Mouse (Mus musculus) heart, embryonic 13.5 days (tissue): ENCODE results near the gene Golm1. TPM values are rescaled to one million over a fixed set of nuclear protein-coding genes. Genes with fewer than 3 reads are reported as not detected.
A peak's percentile ranks its signal among the peaks of the same experiment; 100 is the strongest.
"Not testable (repeated sequence)": the region's sequence is repeated elsewhere in the genome, so short reads cannot be mapped to it uniquely, and the experiment has no call there.

Source experiments
- ATAC-seq: fragments of 200-750 bp; cut with Nextera tagmentation; 2 replicates; pipeline ENCODE4 v1.8.0; 2017; ENCODE audit warnings: moderate TSS enrichment; ENCODE audit not compliant: insufficient number of reproducible peaks, low FRiP score, low TSS enrichment; ENCODE audit errors: extremely low read depth
- H3K27ac ChIP-seq: fragments of 300-500 bp; sonication (generic); replicated peaks from 2 replicates; pipeline ENCODE4 v1.5.1; 2015; ENCODE audit warnings: moderate library complexity, mild to moderate bottlenecking, inconsistent platforms
- H3K27me3 ChIP-seq: fragments of 300-500 bp; sonication (generic); replicated peaks from 2 replicates; pipeline ENCODE4 v1.6.1; 2015; ENCODE audit warnings: mild to moderate bottlenecking, inconsistent platforms
- H3K36me3 ChIP-seq: fragments of 300-500 bp; sonication (generic); 2 replicates; pipeline ENCODE4 v1.6.1; 2015; ENCODE audit warnings: mild to moderate bottlenecking, inconsistent platforms
- H3K4me1 ChIP-seq: fragments of 300-500 bp; sonication (generic); 2 replicates; pipeline ENCODE4 v1.6.1; 2015; ENCODE audit warnings: inconsistent platforms
- H3K4me2 ChIP-seq: fragments of 300-500 bp; sonication (generic); 2 replicates; pipeline ENCODE4 v1.6.1; 2015; ENCODE audit warnings: inconsistent platforms, mild to moderate bottlenecking, moderate library complexity
- H3K4me3 ChIP-seq: fragments of 300-500 bp; sonication (generic); 2 replicates; pipeline ENCODE4 v1.5.1; 2015; ENCODE audit warnings: moderate library complexity, mild to moderate bottlenecking, inconsistent platforms
- H3K9ac ChIP-seq: fragments of 300-500 bp; sonication (generic); 2 replicates; pipeline ENCODE4 v1.6.1; 2015; ENCODE audit warnings: inconsistent platforms, mild to moderate bottlenecking, moderate library complexity
- H3K9me3 ChIP-seq: fragments of 300-500 bp; sonication (generic); 2 replicates; pipeline ENCODE4 v1.6.1; 2016; ENCODE audit warnings: inconsistent platforms
- WGBS: fragments of 180-500 bp; shearing (Covaris S2); methylation state at CpG from one replicate; pipeline ENCODE4 v1.1.7; 2015; ENCODE audit warnings: mixed read lengths; 5-methylcytosine and 5-hydroxymethylcytosine counted together
- polyA plus RNA-seq: library from polyadenylated mRNA; unstranded; fragments of >200 nt; fragmentation: Nextera tagmentation; extraction: Ambion mirVana; gene quantifications from 2 replicates; pipeline ENCODE4 v1.2.1, GENCODE M21; 2015

The Golm1 gene
- polyA plus RNA-seq, 1 experiment from 2014 or later: 51.3 TPM

- 53% methylated on average over 6 of the region's 6 CpGs for WGBS
- no peak overlapping the region for H3K27ac ChIP-seq
- no peak overlapping the region for H3K4me3 ChIP-seq
- no peak overlapping the region for H3K4me2 ChIP-seq
- no peaks in the 10 kb centered on the region for H3K9me3 ChIP-seq
- no peaks in the 10 kb centered on the region for H3K27me3 ChIP-seq
- no peak for ATAC-seq
- H3K4me1 ChIP-seq: no peaks in the 10 kb centered on the region
- H3K9ac ChIP-seq: no peak overlapping the region
- peaks cover 84% of the 10 kb centered on the region for H3K36me3 ChIP-seq
Measured at GRCm38 (mm10) chr13:59618463-59618862, 57.1 kb downstream of the Golm1 start.

DNA sequence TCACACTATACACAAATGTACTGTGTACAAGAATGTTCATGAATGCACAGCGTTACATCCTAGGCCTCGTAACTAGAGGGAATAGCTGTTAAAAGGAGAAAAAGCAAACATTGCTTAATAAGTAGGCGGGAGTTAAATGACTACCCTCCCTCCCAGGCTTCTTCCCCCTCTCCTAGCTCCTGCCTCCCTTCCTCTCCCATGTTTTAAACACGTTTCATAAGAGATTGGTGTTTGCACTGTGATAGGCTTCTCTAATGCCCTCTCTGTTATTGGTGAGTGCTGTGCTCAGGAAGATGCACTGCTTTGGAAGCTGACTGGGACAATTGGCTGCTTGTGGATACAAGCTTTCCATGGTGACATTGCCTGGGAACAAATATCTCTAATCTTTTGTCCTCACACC lies 60.1 kb downstream of the Golm1 start:
- WGBS: 82% methylated on average over 4 of the region's 4 CpGs
- Histone ChIP-seq H3K27ac (no peak overlapping the region), H3K27me3 (no peaks in the 10 kb centered on the region), H3K9ac (no peak overlapping the region), H3K9me3 (no peaks in the 10 kb centered on the region), H3K4me1 (peaks cover 5% of the 10 kb centered on the region), H3K36me3 (peaks cover 83% of the 10 kb centered on the region), H3K4me2 (no peak overlapping the region), H3K4me3 (no peak overlapping the region)
- no peak for ATAC-seq

GRCm38 (mm10) chr13:59615152-59615551 lies 60.5 kb downstream of the Golm1 start:
- no peak overlapping the region for H3K4me2 ChIP-seq
- H3K9ac ChIP-seq: no peak overlapping the region
- WGBS: 90% methylated on average over 4 of the region's 4 CpGs
- ATAC-seq: no peak
- no peaks in the 10 kb centered on the region for H3K27me3 ChIP-seq
- H3K36me3 ChIP-seq: peaks cover 82% of the 10 kb centered on the region
- peaks cover 9% of the 10 kb centered on the region for H3K4me1 ChIP-seq
- H3K4me3 ChIP-seq: no peak overlapping the region
- H3K9me3 ChIP-seq: no peaks in the 10 kb centered on the region
- H3K27ac ChIP-seq: no peak overlapping the region

- no peak overlapping the region for H3K9ac ChIP-seq
- H3K9me3 ChIP-seq: no peaks in the 10 kb centered on the region
- no peak overlapping the region for H3K4me3 ChIP-seq
- H3K36me3 ChIP-seq: peaks cover 82% of the 10 kb centered on the region
- H3K4me2 ChIP-seq: no peak overlapping the region
- H3K4me1 ChIP-seq: peaks cover 15% of the 10 kb centered on the region
- ATAC-seq: no peak
- H3K27me3 ChIP-seq: no peaks in the 10 kb centered on the region
- 63% methylated on average over 4 of the region's 4 CpGs for WGBS
- H3K27ac ChIP-seq: no peak overlapping the region
Measured at GRCm38 (mm10) chr13:59613868-59614267, 61.7 kb downstream of the Golm1 start.

- H3K36me3 ChIP-seq: peaks cover 93% of the 10 kb centered on the region
- H3K4me1 ChIP-seq: peaks cover 15% of the 10 kb centered on the region
- no peaks in the 10 kb centered on the region for H3K27me3 ChIP-seq
- no peak overlapping the region for H3K4me3 ChIP-seq
- no peak for ATAC-seq
- WGBS: 73% methylated on average over 2 of the region's 2 CpGs
- H3K4me2 ChIP-seq: no peak overlapping the region
- H3K27ac ChIP-seq: peak overlapping the region; percentile 88
- H3K9ac ChIP-seq: peak overlapping the region; percentile 45; the same call in 1 of the 2 replicates
- H3K9me3 ChIP-seq: no peaks in the 10 kb centered on the region
Measured at GRCm38 (mm10) chr13:59610437-59610836, 65.2 kb downstream of the Golm1 start.

DNA sequence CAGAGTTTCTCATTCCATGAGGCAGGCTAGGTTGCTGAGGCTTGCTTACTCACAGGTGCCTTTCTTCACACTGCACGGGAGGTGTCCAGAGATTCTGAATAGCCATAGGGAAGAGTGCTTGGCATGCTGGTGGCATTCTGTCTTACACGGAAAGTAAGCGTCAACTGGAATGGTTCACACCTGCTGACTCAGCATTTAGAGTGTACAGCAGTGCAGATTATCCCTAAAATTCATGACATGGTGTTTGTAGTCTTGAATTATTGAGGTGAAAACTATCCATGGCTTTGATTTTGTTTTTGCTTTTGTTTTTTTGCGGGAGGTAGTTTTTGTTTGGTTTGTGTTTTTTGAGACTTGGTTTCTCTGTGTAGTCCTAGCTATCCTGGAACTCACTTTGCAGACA lies 65.7 kb downstream of the Golm1 start:
- Histone ChIP-seq H3K27me3 (no peaks in the 10 kb centered on the region), H3K4me3 (no peak overlapping the region), H3K36me3 (peaks cover 93% of the 10 kb centered on the region), H3K27ac (peak overlapping the region; percentile 88), H3K4me1 (peaks cover 15% of the 10 kb centered on the region), H3K9me3 (no peaks in the 10 kb centered on the region), H3K9ac (no peak overlapping the region), H3K4me2 (no peak overlapping the region)
- whole genome bisulfite sequencing: 86% methylated on average over 4 of the region's 4 CpGs
- ATAC-seq: no peak

GRCm38 (mm10) chr13:59605221-59605922 lies 70.2 kb downstream of the Golm1 start:
- H3K36me3 ChIP-seq: peaks cover 95% of the 10 kb centered on the region
- no peak overlapping the region for H3K27ac ChIP-seq
- no peak overlapping the region for H3K4me2 ChIP-seq
- no peak for ATAC-seq
- H3K9me3 ChIP-seq: no peaks in the 10 kb centered on the region
- H3K27me3 ChIP-seq: no peaks in the 10 kb centered on the region
- no peak overlapping the region for H3K9ac ChIP-seq
- no peak overlapping the region for H3K4me3 ChIP-seq
- H3K4me1 ChIP-seq: peaks cover 8% of the 10 kb centered on the region
- 78% methylated on average over 10 of the region's 10 CpGs for WGBS

- 0 out of 2 replicates have a peak, but pooled peaks cover under 1% of the 10 kb centered on the region for H3K4me1 ChIP-seq
- no peak overlapping the region for H3K4me2 ChIP-seq
- H3K27ac ChIP-seq: no peak overlapping the region
- no peak for ATAC-seq
- H3K9me3 ChIP-seq: no peaks in the 10 kb centered on the region
- H3K36me3 ChIP-seq: peaks cover 97% of the 10 kb centered on the region
- no peak overlapping the region for H3K9ac ChIP-seq
- no peak overlapping the region for H3K4me3 ChIP-seq
- 91% methylated on average over 1 of the region's 1 CpGs for WGBS
- no peaks in the 10 kb centered on the region for H3K27me3 ChIP-seq
Measured at GRCm38 (mm10) chr13:59604511-59604910, 71.1 kb downstream of the Golm1 start.

DNA sequence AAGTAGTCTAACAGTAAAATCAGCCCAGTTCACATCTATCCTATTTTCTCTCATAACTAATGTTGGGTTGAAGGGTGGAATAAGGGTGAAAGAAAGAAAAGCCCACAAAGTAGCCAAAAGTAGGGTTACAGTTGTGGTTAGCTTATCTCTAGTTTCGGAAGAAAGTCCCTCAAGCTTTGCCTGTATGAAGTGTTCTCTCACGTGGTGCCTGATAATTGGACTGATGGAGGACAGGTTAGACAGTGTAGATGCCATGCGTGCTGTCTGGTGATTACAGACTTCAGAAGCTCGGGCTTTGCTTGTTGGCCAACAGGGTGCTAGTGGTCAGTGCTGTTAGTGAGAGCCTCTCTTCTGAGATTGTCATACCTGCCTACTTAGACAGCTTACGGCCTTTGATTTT lies 72.5 kb downstream of the Golm1 start:
- H3K27ac ChIP-seq: no peak overlapping the region
- 84% methylated on average over 5 of the region's 5 CpGs for WGBS
- peaks cover 94% of the 10 kb centered on the region for H3K36me3 ChIP-seq
- no peaks in the 10 kb centered on the region for H3K27me3 ChIP-seq
- no peak for ATAC-seq
- no peaks in the 10 kb centered on the region for H3K4me1 ChIP-seq
- H3K4me2 ChIP-seq: no peak overlapping the region
- no peaks in the 10 kb centered on the region for H3K9me3 ChIP-seq
- no peak overlapping the region for H3K9ac ChIP-seq
- H3K4me3 ChIP-seq: no peak overlapping the region

DNA sequence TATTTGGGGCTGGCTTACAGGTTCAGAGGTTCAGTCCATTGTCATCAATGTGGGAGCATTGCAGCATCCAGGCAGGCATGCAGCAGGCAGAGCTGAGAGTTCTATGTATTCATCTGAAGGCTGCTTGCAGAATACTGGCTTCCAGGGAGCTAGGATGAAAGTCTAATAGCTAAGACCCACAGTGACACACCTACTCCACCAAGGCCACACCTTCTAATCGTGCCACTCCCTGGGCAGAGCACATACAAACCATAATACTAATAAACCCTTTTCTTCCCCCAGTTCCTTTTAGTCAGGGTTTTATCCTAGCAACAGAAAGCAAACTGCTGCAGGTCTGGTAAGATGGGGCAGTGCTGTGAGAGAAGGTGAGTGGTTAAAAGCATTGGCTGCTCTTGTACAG lies 83.0 kb downstream of the Golm1 start:
- WGBS: 88% methylated on average over 1 of the region's 1 CpGs
- H3K27me3 ChIP-seq: no peaks in the 10 kb centered on the region
- no peak overlapping the region for H3K4me2 ChIP-seq
- no peak overlapping the region for H3K9ac ChIP-seq
- peaks cover 12% of the 10 kb centered on the region for H3K4me1 ChIP-seq
- H3K4me3 ChIP-seq: no peak overlapping the region
- no peaks in the 10 kb centered on the region for H3K9me3 ChIP-seq
- peaks cover 94% of the 10 kb centered on the region for H3K36me3 ChIP-seq
- H3K27ac ChIP-seq: no peak overlapping the region
- no peak for ATAC-seq

- H3K27me3 ChIP-seq, H3K27ac ChIP-seq, H3K4me2 ChIP-seq, ATAC-seq, H3K9ac ChIP-seq, H3K4me3 ChIP-seq, H3K9me3 ChIP-seq: not testable (repeated sequence)
- Histone ChIP-seq H3K4me1 (peaks cover 18% of the 10 kb centered on the region), H3K36me3 (peaks cover 95% of the 10 kb centered on the region)
- WGBS: 93% methylated on average over 3 of the region's 3 CpGs
Measured at GRCm38 (mm10) chr13:59592058-59592457, 83.6 kb downstream of the Golm1 start.

DNA sequence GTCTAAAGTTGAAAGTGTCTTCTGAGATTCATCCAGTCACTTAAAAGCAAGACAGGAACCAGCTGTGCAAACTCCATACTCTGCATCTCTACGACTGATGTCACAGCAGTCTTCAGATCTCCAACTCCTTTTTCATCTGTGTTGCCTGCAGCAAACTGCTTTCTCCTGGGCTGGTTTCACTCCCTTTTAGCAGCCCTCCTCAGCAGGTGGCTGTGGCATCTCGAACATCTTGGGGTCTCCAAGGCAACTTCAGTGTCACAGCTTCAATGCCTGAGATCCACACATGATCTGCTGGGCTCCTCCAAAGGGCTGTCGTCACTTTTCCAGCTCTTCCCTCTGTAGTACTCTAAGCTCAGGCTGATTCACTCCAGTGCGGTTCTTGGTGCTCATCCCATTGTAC lies 84.9 kb downstream of the Golm1 start:
- no peak overlapping the region for H3K4me2 ChIP-seq
- H3K9me3 ChIP-seq: no peaks in the 10 kb centered on the region
- peaks cover 83% of the 10 kb centered on the region for H3K36me3 ChIP-seq
- H3K27me3 ChIP-seq: no peaks in the 10 kb centered on the region
- no peak overlapping the region for H3K9ac ChIP-seq
- no peak for ATAC-seq
- H3K4me1 ChIP-seq: peaks cover 30% of the 10 kb centered on the region
- 91% methylated on average over 4 of the region's 4 CpGs for WGBS
- no peak overlapping the region for H3K4me3 ChIP-seq
- H3K27ac ChIP-seq: no peak overlapping the region
